Mouse (Mus musculus) liver, embryonic 11.5 days (tissue): ENCODE data around the gene Myrf. TPM values are rescaled to one million over a fixed set of nuclear protein-coding genes. Genes with fewer than 3 reads are reported as not detected.

Experiments
- ATAC-seq: fragments of 200-750 bp; cut with Nextera tagmentation; replicated peaks from 2 replicates; pipeline ENCODE4 v1.8.0; 2017; ENCODE audit warnings: moderate number of reproducible peaks, mild to moderate bottlenecking, moderate TSS enrichment, moderate library complexity; ENCODE audit not compliant: low FRiP score
- DNase-seq: peaks from one replicate; pipeline ENCODE4 v3.0.0-alpha.2; 2017; ENCODE audit warnings: low spot score
- H3K27ac ChIP-seq: fragments of 300-500 bp; sonication (generic); 2 replicates; pipeline ENCODE4 v1.5.1; 2014; ENCODE audit warnings: mild to moderate bottlenecking, low read depth, low read length, control low read depth
- H3K27me3 ChIP-seq: fragments of 300-500 bp; sonication (generic); replicated peaks from 2 replicates; pipeline ENCODE4 v1.6.1; 2014; ENCODE audit warnings: low read length, mixed read lengths; ENCODE audit not compliant: control insufficient read depth, insufficient read depth
- H3K36me3 ChIP-seq: fragments of 300-500 bp; sonication (generic); 2 replicates; pipeline ENCODE4 v1.6.1; 2014; ENCODE audit warnings: mild to moderate bottlenecking, low read length, moderate library complexity, mixed read lengths; ENCODE audit not compliant: control insufficient read depth, insufficient read depth
- H3K4me1 ChIP-seq: fragments of 300-500 bp; sonication (generic); replicated peaks from 2 replicates; pipeline ENCODE4 v1.6.1; 2014; ENCODE audit warnings: low read length, mixed read lengths; ENCODE audit not compliant: control insufficient read depth, insufficient read depth
- H3K4me2 ChIP-seq: fragments of 300-500 bp; sonication (generic); 2 replicates; pipeline ENCODE4 v1.6.1; 2014; ENCODE audit warnings: mild to moderate bottlenecking, control low read depth, moderate library complexity
- H3K4me3 ChIP-seq: fragments of 300-500 bp; sonication (generic); 2 replicates; pipeline ENCODE4 v1.5.1; 2014; ENCODE audit warnings: low read depth, low read length, control low read depth
- H3K9ac ChIP-seq: fragments of 300-500 bp; sonication (generic); 2 replicates; pipeline ENCODE4 v1.6.1; 2014; ENCODE audit warnings: low read depth, low read length, control low read depth
- H3K9me3 ChIP-seq: fragments of 300-500 bp; sonication (generic); 2 replicates; pipeline ENCODE4 v1.6.1; 2016; ENCODE audit warnings: low read length, inconsistent platforms, mixed read lengths; ENCODE audit not compliant: control insufficient read depth
- WGBS: fragments of 180-500 bp; shearing (Covaris S2); extraction: QIAGEN DNeasy Blood & Tissue Kit; methylation state at CpG from one replicate; pipeline ENCODE4 v1.1.7; 2014; 5-methylcytosine and 5-hydroxymethylcytosine counted together
- polyA plus RNA-seq: library from polyadenylated mRNA; unstranded; fragments of >200 nt; fragmentation: Nextera tagmentation; extraction: Ambion mirVana; gene quantifications from 2 replicates; pipeline ENCODE4 v1.2.1, GENCODE M21; 2014

Gene Myrf
- polyA plus RNA-seq, 1 experiment from 2014 or later = 24.1 TPM

DNA sequence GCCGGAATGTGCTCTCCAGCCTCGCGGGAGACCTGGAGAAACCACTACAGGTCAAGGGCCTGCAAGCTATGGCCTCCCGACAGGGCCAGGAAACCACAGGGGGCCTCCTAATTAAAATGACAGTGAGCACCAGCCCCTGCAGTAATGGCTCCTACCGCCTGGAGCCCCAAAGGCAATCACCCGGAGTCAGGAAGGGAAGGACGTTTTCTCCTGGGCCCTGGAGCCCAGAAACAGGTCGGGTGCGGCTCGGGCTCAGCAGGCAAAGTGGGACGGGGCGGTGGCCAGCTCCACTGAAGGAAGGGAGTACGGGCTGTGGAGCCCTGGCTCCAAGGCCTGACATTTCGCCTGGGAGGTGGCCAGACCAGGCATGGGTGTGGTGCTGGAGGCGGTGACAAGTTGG is 26.5 kb upstream of the Myrf start:
- 0 out of 2 replicates have a peak, but pooled peaks have one; percentile 15 for ATAC-seq
- Histone ChIP-seq H3K27me3 (peaks cover 14% of the 10 kb centered on the region), H3K9me3 (no peaks in the 10 kb centered on the region), H3K4me3 (no peak overlapping the region), H3K36me3 (no peaks in the 10 kb centered on the region), H3K9ac (no peak overlapping the region), H3K4me1 (peaks cover 12% of the 10 kb centered on the region), H3K27ac (no peak overlapping the region; the same call in 1 of the 2 replicates), H3K4me2 (peak overlapping the region; percentile 31)
- no peak for DNase-seq
- 18% methylated on average over 15 of the region's 15 CpGs for WGBS

DNA sequence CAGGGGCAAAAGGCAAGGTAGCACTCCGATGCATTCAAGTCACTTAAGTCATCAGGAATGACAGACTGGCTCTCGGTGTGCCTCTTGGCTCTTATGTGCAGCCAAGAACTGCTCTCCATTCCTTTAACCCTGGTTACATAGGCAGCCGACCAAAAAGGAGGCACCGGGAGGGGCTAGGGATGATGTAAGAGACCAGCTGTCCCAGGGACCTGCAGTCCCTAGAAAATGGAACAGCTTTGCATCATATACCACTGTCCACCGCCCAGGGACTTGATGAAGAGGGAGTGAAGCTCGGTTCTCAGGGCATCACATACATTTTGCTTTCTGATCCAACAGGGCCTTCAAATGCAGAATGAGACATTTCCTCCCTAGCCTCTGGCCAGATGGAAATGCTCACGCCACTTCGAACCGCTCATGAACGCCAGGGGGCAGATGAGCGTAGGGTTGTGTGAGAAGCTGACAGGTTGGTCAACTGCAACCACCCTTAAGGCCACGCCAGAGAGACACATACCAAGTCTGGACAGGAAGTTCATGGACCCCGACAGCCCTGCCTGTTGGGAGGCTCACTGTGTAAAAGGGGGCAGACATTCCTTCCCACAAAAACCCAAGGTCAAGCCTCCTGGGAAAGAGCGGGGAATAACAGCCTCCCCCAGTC is 25.8 kb upstream of the Myrf start:
- peak overlapping the region; percentile 31; the same call in 1 of the 2 replicates for H3K4me2 ChIP-seq
- no peaks in the 10 kb centered on the region for H3K36me3 ChIP-seq
- H3K9ac ChIP-seq = no peak overlapping the region
- peaks cover 12% of the 10 kb centered on the region for H3K4me1 ChIP-seq
- peak; percentile 52 for DNase-seq
- ATAC-seq = no peak; the same call in 1 of the 2 replicates
- WGBS = 25% methylated on average over 14 of the region's 14 CpGs
- H3K27me3 ChIP-seq = peaks cover 15% of the 10 kb centered on the region
- no peaks in the 10 kb centered on the region for H3K9me3 ChIP-seq
- H3K4me3 ChIP-seq = no peak overlapping the region
- no peak overlapping the region; the same call in 1 of the 2 replicates for H3K27ac ChIP-seq

DNA sequence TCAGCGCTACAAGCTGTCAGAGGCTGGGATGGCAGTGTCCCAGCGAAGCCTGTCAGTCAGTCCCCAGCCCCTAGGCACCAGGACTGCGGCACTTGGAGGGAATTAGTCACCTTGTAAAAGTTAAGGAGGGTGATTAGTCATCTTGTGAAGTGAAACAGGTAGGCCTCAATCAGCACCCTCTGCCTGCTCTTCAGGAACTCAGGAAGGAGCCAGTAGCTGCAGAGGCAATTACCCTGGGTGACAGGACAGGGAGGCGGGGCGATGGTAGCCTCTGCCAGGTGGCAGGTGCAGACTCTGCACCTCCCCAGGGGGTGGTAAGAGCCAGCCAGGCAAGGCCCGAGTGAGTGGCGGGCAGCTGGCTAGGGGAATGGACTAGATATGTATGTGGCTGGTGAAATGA is 20.8 kb upstream of the Myrf start:
- H3K4me3 ChIP-seq = no peak overlapping the region
- no peak overlapping the region for H3K4me2 ChIP-seq
- H3K9ac ChIP-seq = no peak overlapping the region
- no peaks in the 10 kb centered on the region for H3K36me3 ChIP-seq
- H3K9me3 ChIP-seq = no peaks in the 10 kb centered on the region
- DNase-seq (no peak), ATAC-seq (no peak)
- H3K4me1 ChIP-seq = peaks cover 2% of the 10 kb centered on the region; the same call in 1 of the 2 replicates
- H3K27ac ChIP-seq = no peak overlapping the region
- 58% methylated on average over 7 of the region's 7 CpGs for WGBS
- H3K27me3 ChIP-seq = peaks cover 15% of the 10 kb centered on the region

DNA sequence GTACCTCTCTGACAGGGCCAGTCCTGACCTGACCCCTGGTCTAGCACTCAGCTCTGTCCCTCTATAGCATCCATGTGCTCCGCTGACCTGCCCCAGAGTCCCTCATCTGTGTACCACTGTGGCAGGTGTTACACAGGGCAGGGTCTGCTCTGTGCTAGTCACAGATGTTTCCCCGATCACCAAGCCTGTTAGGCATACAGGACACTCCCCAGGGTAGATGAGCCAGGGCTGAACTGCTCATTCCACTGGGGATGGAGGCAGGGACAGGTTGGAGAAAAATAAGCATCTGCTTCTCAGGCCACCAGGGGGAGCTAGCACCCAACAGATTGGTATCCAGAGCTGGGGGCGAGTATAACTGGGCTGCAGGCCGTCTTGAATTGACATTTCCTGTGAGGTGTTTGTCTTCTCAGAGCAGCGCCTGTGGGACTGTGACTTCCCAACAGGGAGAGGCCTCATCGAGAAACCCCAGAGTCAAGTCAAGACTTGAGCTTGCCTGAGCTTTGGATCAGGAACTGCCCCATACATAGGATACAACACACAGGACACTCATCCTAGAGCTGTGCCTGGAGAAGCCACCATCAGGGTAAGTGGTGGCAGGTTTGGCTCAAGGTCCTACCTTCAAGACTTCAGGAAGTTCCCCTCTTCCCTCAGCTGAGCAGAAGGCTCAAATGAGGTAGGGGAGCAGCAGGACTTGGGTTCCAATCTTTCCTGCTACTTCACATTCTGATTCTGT is 17.9 kb upstream of the Myrf start:
- no peak overlapping the region for H3K4me3 ChIP-seq
- H3K9ac ChIP-seq = no peak overlapping the region
- no peaks in the 10 kb centered on the region for H3K9me3 ChIP-seq
- no peak overlapping the region for H3K4me2 ChIP-seq
- ATAC-seq = peak; percentile 46
- peaks cover 3% of the 10 kb centered on the region; the same call in 1 of the 2 replicates for H3K27me3 ChIP-seq
- no peaks in the 10 kb centered on the region for H3K4me1 ChIP-seq
- no peak for DNase-seq
- WGBS = 19% methylated on average over 6 of the region's 6 CpGs
- no peaks in the 10 kb centered on the region for H3K36me3 ChIP-seq
- H3K27ac ChIP-seq = no peak overlapping the region

DNA sequence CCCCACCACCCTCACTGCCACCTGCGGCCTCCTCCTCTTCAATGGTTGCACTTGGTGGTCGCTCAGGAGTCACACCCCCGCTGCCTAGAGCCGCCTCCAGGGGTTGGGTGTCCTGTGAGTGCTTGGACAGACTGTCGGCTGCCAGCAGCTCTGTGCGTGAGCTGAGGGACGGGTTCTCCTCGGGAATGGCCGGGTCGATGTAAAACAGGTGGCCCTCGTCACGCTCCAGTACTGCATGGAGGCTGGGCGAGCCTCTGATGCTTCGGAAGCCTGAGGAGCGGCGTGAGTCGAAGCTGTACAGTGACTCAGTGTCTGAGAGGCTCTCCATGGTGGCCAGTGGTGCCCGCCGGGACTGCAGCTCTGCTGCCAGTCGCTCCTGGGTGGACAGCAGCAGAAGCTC is 7.6 kb upstream of the Myrf start:
- H3K27ac ChIP-seq = no peak overlapping the region
- no peaks in the 10 kb centered on the region for H3K36me3 ChIP-seq
- no peak overlapping the region for H3K4me3 ChIP-seq
- WGBS = 50% methylated on average over 20 of the region's 20 CpGs
- no peak overlapping the region for H3K9ac ChIP-seq
- H3K9me3 ChIP-seq = no peaks in the 10 kb centered on the region
- H3K27me3 ChIP-seq = peaks cover 15% of the 10 kb centered on the region
- ATAC-seq (no peak), DNase-seq (no peak)
- no peak overlapping the region for H3K4me2 ChIP-seq
- 0 out of 2 replicates have a peak, but pooled peaks cover 8% of the 10 kb centered on the region for H3K4me1 ChIP-seq

DNA sequence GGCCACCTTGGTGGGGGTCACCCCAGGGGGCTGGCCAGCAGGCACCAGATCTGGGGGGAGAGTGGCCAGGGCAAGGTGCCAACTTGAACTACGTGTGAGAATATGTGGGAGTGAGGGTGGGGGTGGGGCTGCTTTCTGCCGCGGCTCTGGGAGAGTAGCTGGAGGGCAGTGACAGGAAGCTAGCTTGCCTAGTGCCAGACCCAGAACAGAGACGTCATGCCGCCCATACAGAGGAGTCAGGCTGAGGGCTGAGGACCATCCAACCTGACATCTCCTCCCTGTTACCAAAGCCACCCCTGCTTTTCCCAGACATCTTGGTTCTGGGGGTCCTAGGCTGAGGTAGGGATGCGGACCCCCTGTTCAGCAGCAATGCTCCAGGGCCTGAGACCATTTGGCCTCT is 6.6 kb upstream of the Myrf start:
- ATAC-seq = no peak
- no peak for DNase-seq
- Histone ChIP-seq H3K27ac (no peak overlapping the region), H3K27me3 (peaks cover 15% of the 10 kb centered on the region), H3K9ac (no peak overlapping the region), H3K4me1 (0 out of 2 replicates have a peak, but pooled peaks cover 8% of the 10 kb centered on the region), H3K9me3 (no peaks in the 10 kb centered on the region), H3K4me2 (no peak overlapping the region), H3K4me3 (no peak overlapping the region), H3K36me3 (no peaks in the 10 kb centered on the region)
- WGBS = 22% methylated on average over 6 of the region's 6 CpGs

DNA sequence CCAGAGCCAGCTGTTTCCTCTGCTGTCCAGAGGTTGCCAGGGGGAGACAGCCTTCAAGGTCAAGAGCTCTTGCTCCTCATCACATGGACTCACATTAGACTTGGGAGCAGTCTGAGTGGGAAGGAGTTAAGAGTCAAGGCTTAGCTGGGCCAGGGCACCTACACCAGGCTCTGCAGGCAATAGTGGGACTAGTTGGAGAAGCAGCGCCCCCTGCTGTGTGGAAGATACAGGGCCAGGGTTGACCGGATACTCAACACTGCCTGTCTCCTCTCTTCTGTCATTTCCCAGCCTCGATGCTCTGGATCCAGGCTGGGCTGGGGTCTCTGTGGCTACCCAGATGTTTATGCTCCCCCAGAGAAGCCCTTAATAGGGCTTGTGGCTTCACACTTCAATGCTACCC is 3.6 kb upstream of the Myrf start:
- no peak overlapping the region for H3K4me2 ChIP-seq
- H3K4me1 ChIP-seq = peaks cover 19% of the 10 kb centered on the region
- H3K9me3 ChIP-seq = no peaks in the 10 kb centered on the region
- DNase-seq (no peak), ATAC-seq (peak; percentile 46; the same call in 1 of the 2 replicates)
- no peak overlapping the region for H3K9ac ChIP-seq
- 15% methylated on average over 3 of the region's 3 CpGs for WGBS
- no peak overlapping the region for H3K27ac ChIP-seq
- no peak overlapping the region for H3K4me3 ChIP-seq
- peaks cover 15% of the 10 kb centered on the region for H3K27me3 ChIP-seq
- no peaks in the 10 kb centered on the region for H3K36me3 ChIP-seq

DNA sequence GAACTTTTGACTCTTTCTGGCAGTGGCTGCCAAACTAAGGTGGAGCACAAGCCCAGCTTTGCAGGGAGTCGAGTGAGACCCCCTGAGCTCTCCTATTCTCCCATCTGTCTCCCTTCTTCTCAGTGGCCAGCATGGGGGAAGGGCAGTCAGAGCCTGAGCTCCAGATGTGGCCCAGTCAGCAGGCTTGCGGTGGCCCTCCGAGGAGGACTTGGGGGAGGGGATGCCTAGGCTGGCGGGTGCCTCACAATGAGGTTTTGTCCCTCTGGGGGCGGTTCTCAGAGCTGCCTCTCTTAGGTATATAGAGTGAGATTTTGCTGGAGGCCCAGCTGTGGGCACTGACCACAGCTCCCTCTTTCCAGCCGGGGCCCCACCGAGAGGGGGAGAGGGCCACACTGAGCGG is 2.4 kb upstream of the Myrf start:
- Histone ChIP-seq H3K36me3 (no peaks in the 10 kb centered on the region), H3K4me3 (no peak overlapping the region), H3K4me1 (peaks cover 29% of the 10 kb centered on the region), H3K4me2 (no peak overlapping the region), H3K27ac (no peak overlapping the region), H3K9me3 (no peaks in the 10 kb centered on the region), H3K9ac (no peak overlapping the region), H3K27me3 (peaks cover 10% of the 10 kb centered on the region; the same call in 1 of the 2 replicates)
- ATAC-seq (no peak), DNase-seq (no peak)
- 15% methylated on average over 8 of the region's 8 CpGs for WGBS
